Mouse (Mus musculus) cerebellum, adult 2 months (tissue): ENCODE results near the gene Fam71e2. TPM values are rescaled to one million over a fixed set of nuclear protein-coding genes. Genes with fewer than 3 reads are reported as not detected.

Experiments
- DNase-seq, 2 experiments: peaks; one replicate each; pipeline ENCODE4 v3.0.0; 2021
- H3K27ac ChIP-seq: fragments of 200-500 bp; 2 replicates; pipeline ENCODE4 v1.5.1; 2012; ENCODE audit warnings: low read length, control low read depth, inconsistent platforms; ENCODE audit not compliant: insufficient read depth
- H3K27me3 ChIP-seq: fragments of 200-500 bp; 2 replicates; pipeline ENCODE4 v1.6.1; 2012; ENCODE audit warnings: inconsistent platforms, mild to moderate bottlenecking, low read length, moderate library complexity; ENCODE audit not compliant: control insufficient read depth, insufficient read depth
- H3K4me1 ChIP-seq: fragments of 200-500 bp; 2 replicates; pipeline ENCODE4 v1.6.1; 2011; ENCODE audit warnings: low read length; ENCODE audit not compliant: control insufficient read depth, insufficient read depth
- H3K4me3 ChIP-seq: fragments of 200-500 bp; replicated peaks from 2 replicates; pipeline ENCODE3; 2011; ENCODE audit warnings: mild to moderate bottlenecking, low read depth, low read length, control low read depth; ENCODE audit not compliant: insufficient read depth
- CTCF ChIP-seq: fragments of 200-500 bp; IDR thresholded peaks from 2 replicates; pipeline ENCODE4 v1.5.1; 2011; ENCODE audit warnings: low read depth, mild to moderate bottlenecking, control low read depth, low read length, moderate library complexity, borderline replicate concordance; ENCODE audit not compliant: insufficient read depth
- POLR2A ChIP-seq: fragments of 200-500 bp; IDR thresholded peaks from 2 replicates; pipeline ENCODE4 v1.6.1; 2011; ENCODE audit warnings: low read length, control low read depth, borderline replicate concordance; ENCODE audit not compliant: insufficient read depth
- WGBS: fragments of 180-500 bp; shearing (Covaris S2); methylation state at CpG from one replicate; pipeline ENCODE4 v1.1.7; 2018; 5-methylcytosine and 5-hydroxymethylcytosine counted together
- polyA plus RNA-seq: library from polyadenylated mRNA; depleted of rRNA; stranded (reverse); fragments of >200 nt; gene quantifications from 2 replicates; pipeline ENCODE4 v1.2.3, GENCODE M21; 2012

Fam71e2 gene
- polyA plus RNA-seq, 1 experiment, result not detected

GRCm38 (mm10) chr7:4764946-4765710 is 6.0 kb downstream of the Fam71e2 start:
- Histone ChIP-seq H3K4me3 (no peak overlapping the region), H3K27ac (no peak overlapping the region; the same call in 1 of the 2 replicates), H3K4me1 (no peaks in the 10 kb centered on the region), H3K27me3 (no peaks in the 10 kb centered on the region)
- TF ChIP-seq CTCF (no peak), POLR2A (no peak)
- DNase-seq, result no peak
- 25% methylated on average over 4 of the region's 4 CpGs for WGBS

GRCm38 (mm10) chr7:4759670-4760069 is 11.4 kb downstream of the Fam71e2 start:
- WGBS, result 46% methylated on average over 1 of the region's 1 CpGs
- DNase-seq, result no peak

GRCm38 (mm10) chr7:4752821-4753570 is 18.1 kb downstream of the Fam71e2 start, which contains the start of gene Cox6b2:
Gene Cox6b2, minus strand, starts transcription at chr7:4753094.
- Histone ChIP-seq H3K27ac (no peak within 1 kb of the TSS), H3K4me1 (peaks cover 3% of the 10 kb centered on the region; the same call in 1 of the 2 replicates), H3K4me3 (no peak within 1 kb of the TSS), H3K27me3 (no peaks in the 10 kb centered on the region)
- DNase-seq, result peak; percentile 22 to 32
- 8% methylated on average over 24 of the region's 24 CpGs for whole genome bisulfite sequencing
- TF ChIP-seq CTCF (no peak), POLR2A (no peak)

More at GRCm38 (mm10) chr7:4759670-4760069, 11.4 kb downstream of the Fam71e2 start:
- TF ChIP-seq POLR2A, result no peak
- TF ChIP-seq CTCF, result no peak
- Histone ChIP-seq H3K4me1 (no peaks in the 10 kb centered on the region), H3K27me3 (no peaks in the 10 kb centered on the region), H3K4me3 (no peak overlapping the region), H3K27ac (no peak overlapping the region)

GRCm38 (mm10) chr7:4751971-4752820 is 18.9 kb downstream of the Fam71e2 start:
- no peak overlapping the region for H3K4me3 ChIP-seq
- DNase-seq, result peak in 1 of 2 experiments; percentile 20
- peaks cover 3% of the 10 kb centered on the region; the same call in 1 of the 2 replicates for H3K4me1 ChIP-seq
- H3K27me3 ChIP-seq, result no peaks in the 10 kb centered on the region
- H3K27ac ChIP-seq, result no peak overlapping the region
- 3% methylated on average over 30 of the region's 30 CpGs for WGBS
- TF ChIP-seq POLR2A, result no peak
- TF ChIP-seq CTCF, result no peak

GRCm38 (mm10) chr7:4749169-4749568 is 21.9 kb downstream of the Fam71e2 start:
- Histone ChIP-seq H3K27me3 (no peaks in the 10 kb centered on the region), H3K4me3 (no peak overlapping the region), H3K27ac (no peak overlapping the region), H3K4me1 (peaks cover 3% of the 10 kb centered on the region; the same call in 1 of the 2 replicates)
- WGBS, result 75% methylated on average over 2 of the region's 2 CpGs
- DNase-seq, result no peak
- no peak for TF ChIP-seq CTCF
- no peak for TF ChIP-seq POLR2A

GRCm38 (mm10) chr7:4748321-4748720 is 22.8 kb downstream of the Fam71e2 start:
- H3K4me3 ChIP-seq, result no peak overlapping the region
- 79% methylated on average over 4 of the region's 4 CpGs for WGBS
- peaks cover 3% of the 10 kb centered on the region; the same call in 1 of the 2 replicates for H3K4me1 ChIP-seq
- TF ChIP-seq CTCF, result no peak
- no peak for TF ChIP-seq POLR2A
- H3K27me3 ChIP-seq, result no peaks in the 10 kb centered on the region
- no peak overlapping the region for H3K27ac ChIP-seq
- no peak for DNase-seq
